Mouse (Mus musculus): ENCODE data around the gene Tmem40.
A peak's percentile ranks its signal among the peaks of the same experiment; 100 is the strongest.

Gene Tmem40

DNA sequence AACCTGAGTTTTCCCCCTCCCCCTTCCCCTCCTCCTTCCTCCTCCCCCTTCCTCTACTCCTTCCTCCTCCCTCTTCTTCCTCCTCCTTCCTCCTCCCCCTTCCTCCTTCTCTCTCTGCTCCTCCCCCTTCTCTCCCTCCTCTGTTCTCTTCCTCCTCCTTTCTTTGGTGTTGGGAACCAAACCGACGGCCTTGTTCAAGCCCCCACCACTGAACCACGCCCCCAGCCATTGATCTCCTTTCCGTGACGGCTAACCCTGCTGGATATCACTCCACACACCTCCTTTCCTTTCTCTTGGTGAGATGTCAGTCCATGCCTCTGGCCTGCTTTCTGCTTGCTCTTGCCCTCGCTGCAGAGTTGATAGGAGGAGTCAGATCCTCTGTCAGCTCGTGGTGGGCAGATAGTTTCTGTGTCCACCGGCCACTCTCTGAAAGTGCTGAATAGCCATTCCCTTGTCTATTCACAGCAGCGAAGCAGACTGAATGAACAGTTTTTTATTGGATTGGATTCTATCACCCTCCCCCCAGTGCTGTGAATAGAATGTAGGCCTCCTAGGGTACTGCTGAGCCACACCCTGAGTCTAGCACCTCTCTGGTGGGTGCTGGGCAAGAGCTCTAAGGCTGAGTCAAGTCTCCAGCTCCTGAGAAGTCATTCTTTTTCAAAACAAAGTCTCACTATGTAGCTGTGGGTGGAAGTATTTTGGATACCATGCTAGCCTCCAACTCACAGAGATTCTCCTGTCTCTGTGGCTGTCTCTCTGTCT, at the start of gene Tmem40:
Gene Tmem40 (minus strand): TSS at position 416 of the 762 bp plus-strand sequence.
- no peak for DNase-seq

DNA sequence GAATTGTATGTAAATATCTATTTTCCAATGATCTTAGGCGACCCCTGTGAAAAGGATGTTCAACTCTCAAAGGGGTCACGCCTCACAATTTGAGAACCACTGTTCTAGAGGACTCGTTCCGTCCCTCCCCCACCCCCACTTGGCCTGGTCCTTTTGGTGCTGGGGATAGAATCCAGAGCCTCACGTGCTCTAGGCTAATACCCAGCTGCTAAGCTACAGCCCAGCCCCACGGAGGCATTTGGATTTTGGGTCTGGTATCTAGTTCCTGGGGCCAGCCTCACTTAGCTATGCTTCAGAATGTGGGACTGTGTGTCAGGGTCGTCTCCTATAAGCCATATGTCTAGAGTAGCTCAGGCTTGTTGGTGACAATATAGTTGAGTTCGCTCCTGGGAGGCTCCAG, 49.4 kb upstream of the Tmem40 start:
- DNase-seq = no peak

DNA sequence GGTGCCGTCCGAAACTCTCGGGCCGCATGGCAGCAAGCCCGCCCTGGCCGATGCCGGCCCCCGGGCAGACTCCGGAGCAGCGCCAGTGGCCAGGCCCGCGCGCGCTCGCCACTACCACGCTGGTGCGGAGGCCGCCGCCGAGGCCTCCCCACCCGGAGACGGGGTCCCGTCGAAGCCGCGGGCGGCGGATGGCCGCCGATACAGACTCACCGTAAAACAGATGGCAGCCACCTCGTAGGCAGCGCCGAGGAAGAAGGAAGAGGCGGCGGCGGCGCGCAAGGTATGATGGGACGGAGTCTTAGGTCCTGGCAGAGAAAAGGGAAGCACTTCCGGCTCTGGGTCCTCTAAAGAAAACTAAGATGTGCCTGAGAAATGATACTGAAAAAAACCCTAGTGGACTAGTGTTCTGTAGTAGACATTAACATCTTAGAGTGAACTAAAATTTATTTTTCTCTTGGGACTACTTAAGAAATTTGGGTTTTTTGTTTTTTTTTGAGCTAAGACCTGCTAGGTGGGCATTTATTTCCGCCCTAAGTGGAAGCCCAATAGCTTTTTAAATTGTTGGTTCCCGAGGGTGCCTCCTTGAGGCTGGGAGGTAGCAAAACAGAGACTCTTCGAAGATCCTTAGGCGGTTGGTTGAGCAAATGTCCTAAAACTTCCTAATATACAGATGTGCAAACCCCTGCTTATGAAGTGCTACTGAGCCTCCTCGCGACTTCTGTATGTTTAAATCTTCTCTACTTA, 46.5 kb upstream of the Tmem40 start, which contains the start of gene Rpl32:
Gene Rpl32 (minus strand): TSS at position 260 of the 744 bp plus-strand sequence.
- peak; percentile 88 to 90 for DNase-seq

DNA sequence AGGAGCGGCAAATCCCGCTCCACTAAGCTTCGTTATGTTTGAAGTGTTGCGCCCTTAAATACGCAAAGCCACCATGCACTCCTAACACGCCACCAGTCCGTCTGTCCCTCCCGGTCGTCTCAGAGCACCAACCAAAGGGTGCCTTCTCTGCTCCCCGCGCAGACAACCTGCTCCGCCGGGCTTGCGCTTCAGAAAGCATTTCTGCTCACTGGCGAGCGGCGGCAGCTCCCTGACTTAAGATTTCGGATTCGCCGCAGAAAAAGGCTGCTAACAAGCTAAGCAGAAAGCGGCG, 45.9 kb upstream of the Tmem40 start:
- DNase-seq = no peak

DNA sequence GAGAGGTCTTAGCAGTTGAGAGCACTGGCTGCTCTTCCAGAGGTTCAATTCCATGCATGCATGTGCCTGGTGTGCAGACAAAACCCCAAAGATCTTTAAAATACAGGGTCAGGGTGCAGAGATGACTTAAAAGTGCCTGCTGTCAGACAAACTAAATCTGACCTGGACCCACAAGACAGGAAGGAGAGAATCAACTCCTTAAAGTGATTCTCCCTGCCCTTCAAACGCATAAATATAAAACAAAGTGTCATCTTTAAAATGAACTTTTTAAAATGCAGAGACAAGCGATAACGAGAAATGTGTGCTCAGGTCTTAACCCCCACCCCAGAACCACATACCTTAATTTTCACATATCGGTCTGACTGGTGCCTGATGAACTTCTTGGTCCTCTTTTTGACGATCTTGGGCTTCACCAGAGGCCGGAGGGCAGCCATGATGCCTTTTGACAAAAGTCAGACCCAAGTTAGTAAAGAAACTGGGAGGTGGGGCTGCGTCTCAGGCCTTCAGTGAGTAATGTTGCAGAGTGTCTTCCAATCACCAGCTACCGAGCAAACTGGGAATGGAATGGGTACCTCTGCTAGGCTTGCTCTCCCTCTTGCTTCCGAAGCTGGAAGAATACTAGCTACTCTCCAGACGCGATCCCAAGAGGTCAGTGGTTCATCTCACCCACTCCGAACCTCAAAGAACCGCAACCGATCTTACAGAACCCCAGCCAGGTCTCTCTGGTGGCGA, 45.4 kb upstream of the Tmem40 start:
- peak in 1 of 2 experiments; percentile 17 for DNase-seq

DNA sequence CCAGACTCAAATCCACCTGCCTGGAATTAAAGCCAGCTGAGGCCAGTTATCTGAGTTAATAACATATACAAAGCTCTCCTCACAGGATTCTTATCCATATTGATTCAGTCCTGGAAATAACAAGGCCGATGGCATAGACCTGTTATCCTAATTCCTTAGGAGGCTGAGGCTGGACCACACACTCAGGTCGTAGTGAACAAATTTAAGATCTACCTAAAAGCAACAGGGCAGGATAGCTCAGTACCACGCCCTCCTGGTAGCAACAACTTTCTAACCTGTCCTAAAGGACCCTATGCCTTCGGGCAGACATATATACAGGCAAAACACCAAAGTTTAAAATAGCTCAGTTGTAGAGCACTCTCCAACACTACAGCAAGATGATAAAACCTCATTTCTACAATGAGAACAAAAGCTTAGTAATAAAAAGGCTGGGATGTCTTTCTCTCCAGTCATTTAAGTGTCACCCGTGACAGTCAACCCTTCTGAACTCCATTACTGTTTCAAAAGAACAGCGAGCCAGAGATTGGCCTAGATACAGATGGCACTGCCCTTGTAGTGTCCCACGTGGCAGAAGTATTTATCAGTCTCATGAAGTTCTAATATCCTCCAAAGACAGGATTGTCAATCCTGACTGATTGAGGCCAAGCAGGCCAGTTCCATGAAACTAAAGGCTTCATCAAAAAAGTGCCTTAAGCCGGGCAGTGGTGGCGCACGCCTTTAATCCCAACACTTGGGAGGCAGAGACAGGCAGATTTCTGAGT, 42.4 kb upstream of the Tmem40 start:
- no peak for DNase-seq

DNA sequence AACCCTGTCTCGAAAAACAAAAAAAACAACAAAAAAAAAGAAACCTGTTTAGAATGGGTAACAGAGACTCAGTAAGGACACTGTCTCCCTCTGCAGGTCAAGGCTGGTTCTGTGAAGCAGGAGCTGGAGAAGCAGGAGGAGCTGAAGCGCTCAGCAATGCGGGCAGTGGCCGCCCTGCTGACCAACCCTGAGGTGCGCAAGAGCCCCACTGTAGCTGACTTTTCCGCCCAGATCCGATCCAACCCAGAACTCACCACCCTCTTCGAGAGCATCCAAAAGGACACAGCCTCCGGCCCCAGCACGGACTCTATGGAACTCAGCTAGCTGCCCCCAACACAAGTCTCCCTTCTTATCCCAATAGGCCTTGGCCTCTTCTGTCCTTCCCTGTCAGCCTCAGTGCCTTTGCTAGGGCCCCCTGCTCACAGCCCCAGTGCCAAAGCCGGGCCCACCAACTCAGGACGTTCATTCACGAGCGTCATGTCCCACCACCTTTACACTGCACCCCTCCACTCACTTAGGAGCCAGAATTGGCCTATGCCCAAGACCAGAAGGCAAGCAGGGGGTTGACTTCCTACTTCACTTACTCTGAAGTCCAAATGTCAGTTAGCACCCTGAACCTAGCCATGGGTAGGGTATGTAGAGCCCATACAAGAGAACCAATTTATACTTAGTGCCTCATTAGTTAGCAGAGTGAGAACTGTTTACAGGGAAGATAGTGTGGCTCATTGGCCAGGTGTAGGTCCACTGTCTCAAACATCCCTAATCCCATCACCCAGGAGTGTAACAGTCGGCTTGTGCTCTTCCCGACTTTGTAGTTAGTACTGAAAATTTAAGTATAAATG, 41.6 kb upstream of the Tmem40 start:
- peak; percentile 53 for DNase-seq

DNA sequence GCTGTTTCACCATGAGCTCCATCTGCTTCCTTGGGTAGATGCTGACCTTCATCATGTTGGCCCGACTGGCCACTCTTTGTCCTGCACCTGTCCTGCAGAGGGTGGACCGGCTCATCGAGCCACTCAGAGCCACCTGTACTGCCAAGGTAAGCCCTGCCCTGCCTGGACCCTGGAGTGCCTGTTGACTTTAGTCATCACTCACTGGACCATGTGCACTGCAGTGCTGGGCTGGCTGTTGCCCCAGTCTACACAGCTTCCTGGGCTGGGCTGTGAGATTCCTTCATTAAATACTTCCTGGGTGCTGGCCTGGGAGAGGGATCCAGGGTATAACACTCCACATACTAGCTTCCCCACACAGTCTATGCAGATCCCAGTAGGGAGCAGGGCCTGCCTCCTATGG, 39.6 kb upstream of the Tmem40 start:
- no peak for DNase-seq

DNA sequence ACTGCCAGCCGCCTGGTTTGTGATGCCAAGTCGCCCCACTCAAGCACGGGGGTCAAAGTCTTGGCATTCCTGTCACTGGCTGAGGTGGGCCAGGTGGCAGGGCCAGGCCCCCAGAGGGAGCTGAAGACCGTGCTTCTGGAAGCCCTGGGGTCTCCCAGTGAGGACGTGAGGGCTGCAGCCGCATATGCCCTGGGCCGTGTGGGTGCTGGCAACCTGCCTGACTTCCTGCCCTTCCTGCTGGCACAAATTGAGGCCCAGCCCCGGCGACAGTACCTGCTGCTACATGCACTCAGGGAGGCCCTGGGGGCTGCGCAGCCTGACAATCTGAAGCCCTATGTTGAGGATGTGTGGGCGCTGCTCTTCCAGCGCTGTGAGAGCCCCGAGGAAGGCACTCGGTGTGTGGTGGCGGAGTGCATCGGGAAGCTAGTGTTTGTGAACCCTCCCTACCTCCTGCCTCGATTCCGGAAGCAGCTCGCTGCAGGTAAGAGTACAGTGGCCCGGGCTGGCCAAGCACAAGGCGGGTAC, 30.5 kb upstream of the Tmem40 start:
- no peak for DNase-seq

DNA sequence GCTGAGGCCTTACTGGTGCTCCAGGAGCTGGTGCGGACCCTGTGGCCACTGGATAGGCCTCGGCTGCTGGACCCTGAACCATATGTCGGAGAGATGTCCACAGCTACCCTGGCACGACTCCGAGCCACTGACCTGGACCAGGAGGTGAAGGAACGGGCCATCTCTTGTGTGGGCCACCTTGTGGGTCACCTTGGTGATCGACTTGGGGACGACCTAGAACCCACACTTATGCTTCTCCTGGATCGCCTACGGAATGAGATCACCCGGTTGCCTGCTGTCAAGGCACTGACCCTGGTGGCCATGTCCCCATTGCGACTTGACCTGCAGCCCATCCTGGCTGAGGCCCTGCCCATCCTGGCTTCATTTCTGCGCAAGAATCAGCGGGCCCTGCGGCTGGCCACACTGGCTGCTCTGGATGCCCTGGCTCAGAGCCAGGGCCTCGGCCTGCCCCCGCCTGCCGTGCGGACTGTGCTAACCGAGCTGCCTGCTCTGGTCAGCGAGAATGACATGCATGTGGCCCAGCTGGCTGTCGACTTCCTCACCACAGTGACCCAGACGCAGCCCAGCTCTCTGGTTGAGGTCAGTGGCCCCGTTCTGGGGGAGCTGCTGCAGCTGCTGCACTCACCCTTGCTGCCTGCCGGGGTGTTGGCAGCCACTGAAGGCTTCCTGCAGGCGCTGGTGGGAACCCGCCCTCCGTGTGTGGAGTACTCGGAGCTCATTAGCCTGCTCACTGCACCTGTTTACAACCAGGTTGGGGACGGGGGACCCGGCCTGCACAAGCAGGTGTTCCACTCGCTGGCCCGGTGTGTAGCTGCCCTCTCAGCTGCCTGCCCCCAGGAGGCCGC, 29.9 kb upstream of the Tmem40 start:
- DNase-seq = no peak

DNA sequence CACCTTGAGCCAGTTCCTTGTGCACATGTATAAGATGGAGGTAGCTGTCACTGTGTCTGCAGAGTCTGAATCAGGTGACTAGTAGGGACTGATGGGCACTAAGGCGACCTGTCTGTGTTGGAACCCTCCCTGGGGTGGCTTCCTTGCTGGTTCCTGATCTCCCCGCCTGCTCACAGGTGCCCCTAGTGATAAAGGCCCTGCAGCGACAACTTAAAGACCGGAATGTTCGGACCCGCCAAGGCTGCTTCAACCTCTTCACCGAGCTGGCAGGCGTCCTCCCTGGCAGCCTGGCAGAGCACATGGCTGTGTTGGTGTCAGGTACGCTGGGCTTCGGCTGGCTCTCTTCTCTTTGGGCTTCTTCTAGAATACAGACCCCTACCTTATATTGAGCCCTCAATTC, 28.8 kb upstream of the Tmem40 start:
- DNase-seq = no peak

DNA sequence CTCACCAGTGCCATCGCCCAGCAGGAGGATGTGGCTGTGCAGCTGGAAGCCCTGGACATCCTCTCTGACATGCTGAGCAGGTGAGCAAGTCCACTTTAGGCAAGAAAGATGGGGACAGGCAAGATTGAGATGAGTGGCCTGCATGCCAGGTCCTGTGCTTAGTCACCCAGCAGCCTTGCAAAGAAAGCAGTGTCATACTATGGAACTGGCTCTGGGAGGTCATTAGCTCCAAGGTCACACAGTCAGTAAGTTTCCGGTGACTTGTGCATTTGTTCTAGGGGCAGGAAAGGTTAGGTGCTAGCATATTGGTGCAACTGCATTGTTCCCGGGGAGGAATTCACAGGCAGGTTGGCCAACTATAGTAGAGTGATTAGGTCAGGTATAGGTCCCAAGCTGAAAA, 20.6 kb upstream of the Tmem40 start:
- DNase-seq = no peak

DNA sequence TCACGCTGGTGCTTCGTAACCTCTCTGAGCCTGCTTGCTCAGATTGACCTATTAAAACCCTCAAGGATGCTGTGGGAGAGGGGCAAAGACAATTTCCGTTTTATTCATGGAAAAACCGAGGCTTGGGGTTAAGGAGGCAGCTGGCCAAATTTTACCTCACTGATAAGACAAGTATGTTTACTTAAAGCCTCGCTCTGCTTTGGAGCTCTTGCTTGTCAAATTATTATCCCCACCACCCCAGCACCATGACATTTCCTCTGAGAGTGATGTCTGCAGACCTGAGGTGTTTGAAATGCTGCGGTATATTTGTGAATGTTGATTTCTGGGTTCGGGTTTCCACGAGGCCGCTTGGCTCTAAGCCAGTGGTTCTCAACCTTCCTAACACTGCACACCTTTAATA, 14.2 kb upstream of the Tmem40 start:
- DNase-seq = no peak

DNA sequence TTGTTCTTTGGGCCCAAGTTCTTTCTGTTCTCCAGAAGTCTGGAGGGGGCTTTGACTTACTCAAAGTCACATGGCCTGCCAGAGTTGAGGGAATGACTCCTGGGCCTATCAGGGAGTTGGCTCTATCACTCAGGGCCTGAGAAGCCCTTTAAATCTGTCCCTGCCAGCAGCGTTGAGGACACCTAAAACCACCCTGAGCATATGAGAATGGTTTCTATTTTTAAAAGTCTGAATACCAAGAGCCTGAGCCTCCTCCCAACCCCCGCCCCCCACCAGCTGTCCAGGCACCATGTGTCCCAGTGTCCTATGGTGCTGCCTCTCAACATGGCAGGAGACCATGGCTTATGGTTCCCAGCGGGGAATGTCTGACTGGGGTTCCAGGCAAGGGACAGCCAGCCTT, 13.6 kb upstream of the Tmem40 start:
- no peak for DNase-seq

DNA sequence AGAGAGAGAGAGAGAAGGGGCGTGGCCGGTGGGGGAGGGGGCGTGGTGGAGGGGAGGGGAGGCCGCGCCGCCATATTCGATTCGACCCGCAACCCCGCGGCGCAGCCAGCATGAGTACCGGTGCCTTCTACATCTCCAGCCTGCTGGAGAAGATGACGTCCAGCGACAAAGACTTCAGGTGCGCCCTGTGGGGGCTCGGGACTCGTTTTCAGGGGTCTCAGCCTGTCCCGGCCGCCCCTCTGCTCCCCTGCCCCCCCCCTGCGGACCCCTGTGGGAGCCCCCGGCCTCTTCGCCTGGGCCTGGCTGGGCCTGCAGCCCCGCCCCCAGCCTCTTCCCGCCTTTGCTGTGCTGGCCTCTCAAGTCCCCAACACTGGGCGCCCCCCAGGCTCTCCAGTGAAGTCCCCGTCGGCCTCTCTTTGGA, 12.3 kb upstream of the Tmem40 start, which contains the start of gene Cand2:
Gene Cand2 (plus strand): TSS at position 38 of the 421 bp plus-strand sequence.
- DNase-seq = peak; percentile 68 to 71

DNA sequence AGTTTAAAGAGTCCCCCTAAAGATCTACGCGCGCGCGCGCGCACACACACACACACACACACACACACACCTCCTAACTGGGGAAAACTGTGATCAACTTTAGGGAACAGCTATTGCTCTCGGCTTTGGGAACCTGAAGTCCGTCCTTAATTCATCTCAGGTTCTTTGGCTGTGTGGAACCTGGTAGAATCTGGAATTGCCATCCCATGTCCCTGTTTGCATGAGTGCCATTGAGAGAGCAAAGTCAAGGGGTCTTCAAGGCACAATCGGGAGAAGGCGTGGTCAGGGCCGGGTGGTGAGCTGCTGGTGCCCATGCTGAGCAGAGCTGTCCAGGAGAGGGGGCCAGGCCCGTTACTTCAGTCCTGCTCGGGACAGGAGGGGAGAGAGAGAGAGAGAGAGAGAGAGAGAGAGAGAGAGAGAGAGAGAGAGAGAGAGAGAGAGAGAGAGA, 11.8 kb upstream of the Tmem40 start:
- DNase-seq = peak; percentile 25 to 43

DNA sequence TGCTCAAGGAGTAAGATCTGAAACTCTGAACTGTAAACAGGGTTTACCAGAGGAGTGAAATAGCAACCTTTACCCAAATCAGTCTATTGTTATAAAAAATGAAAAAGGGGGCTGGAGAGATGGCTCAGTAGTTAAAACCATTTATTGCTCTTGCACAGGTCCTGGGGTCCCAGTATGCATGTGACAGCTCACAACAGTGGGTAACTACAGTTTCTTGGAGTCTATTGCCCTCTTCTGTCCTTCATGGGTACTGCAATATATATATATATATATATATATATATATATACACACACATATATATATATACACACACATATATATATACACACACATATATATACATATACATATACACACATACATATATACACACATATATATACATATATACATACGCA, 10.4 kb upstream of the Tmem40 start:
- DNase-seq = peak; percentile 20 to 24

DNA sequence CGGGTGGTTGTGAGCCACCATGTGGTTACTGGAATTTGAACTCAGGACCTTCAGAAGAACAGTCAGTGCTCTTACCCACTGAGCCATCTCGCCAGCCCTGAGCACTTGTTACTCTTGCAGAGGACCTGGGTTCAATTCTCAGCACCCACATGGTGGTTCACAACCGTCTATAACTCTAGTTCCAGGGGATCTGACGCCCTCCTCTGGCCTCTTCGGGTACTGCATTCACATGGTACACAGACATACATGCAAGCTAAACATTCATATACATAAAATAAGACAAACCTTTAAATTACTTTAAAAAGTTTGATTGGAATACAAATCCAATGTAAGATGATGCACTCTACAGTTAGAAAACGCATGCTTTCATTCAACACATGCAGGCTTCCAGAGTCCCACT, 10.0 kb upstream of the Tmem40 start:
- peak; percentile 26 to 38 for DNase-seq

DNA sequence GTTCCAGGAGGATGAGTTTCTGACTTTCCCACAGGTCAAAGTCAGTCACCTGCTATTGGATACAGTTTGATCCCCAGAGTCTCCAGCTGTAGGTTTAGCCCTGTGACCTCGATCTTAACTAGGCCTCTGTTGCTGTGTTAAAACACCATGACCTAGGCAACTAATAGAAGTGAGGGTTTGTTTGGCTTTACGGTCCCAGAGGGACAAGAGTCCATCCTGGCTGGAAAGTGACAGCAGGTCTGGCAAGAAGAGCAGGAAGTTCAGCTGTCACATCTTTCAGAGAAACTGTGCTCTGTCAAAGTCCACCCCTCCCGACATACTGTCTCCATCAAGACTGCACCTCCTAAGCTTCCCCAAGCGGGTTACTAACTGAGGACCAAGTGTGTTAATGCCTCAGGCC, 8.6 kb upstream of the Tmem40 start:
- no peak for DNase-seq

DNA sequence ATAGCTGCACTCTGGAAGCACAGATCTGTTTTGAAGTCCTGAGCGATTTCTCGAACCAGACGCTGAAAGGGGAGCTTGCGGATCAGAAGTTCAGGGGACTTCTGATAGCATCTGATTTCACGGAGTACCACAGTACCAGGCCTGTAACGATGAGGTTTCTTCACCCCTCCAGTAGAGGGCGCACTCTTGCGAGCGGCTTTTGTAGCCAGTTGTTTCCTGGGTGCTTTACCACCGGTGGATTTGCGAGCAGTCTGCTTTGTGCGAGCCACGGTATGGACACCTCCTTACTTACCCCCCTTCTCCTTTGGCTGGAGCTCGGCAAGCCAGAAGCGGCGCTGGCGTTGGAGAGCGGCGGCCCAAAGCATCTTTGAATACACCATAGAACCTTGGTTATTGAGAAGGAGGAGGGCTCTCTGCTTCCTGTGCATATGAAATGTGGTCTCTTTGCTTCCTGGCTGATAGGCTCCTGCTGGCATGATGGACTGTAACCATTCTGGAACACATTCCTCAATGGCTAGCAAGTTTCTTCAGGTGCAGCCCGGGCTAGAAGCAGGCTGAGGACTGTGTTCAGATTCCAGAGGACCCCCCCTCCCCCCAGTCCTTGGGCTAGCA, 8.0 kb upstream of the Tmem40 start:
- DNase-seq = no peak
